Mouse (Mus musculus): Measurements from ENCODE around the gene Amn. TPM values are rescaled to one million over a fixed set of nuclear protein-coding genes. Genes with fewer than 3 reads are reported as not detected.
A peak's percentile ranks its signal among the peaks of the same experiment; 100 is the strongest.

Gene Amn
- polyA plus RNA-seq, 1 experiment: not detected

DNA sequence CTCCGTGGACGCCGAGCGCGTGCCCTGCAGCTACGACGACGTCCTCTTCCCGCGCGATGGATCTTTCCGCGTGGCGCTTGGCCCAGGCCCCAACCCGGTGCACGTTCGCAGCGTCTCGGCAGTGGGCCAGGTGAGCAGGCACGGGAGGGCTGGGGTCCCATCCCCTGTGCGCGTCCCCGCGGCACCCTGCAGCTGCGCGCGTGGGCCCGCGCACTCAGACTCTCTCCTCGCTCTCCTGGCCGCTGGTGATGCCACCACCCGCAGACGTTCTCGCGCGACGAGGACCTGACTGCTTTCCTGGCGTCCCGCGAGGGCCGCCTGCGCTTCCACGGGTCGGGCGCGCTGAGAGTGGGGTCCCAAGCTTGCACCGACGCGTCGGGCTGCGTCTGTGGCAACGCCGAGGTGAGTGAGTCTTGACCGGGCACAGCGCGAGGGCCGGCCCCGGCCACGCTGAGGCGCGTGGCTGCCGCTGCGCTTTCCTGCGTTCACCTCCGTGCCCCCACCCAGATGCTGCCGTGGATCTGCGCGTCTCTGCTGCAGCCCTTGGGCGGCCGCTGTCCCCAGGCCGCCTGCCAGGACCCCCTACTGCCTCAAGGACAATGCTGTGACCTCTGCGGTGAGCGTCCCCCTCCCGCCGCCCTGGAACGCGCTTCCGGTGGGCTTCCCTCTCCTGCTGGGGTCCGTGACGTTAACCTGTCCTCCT lies 3.7 kb downstream of the Amn start:
- TF ChIP-seq POLR2A (IDR thresholded peaks at IDR 0.05; ENCODE audit: insufficient read depth, low read depth, low read length) (no peak), CTCF (IDR thresholded peaks at IDR 0.05; ENCODE audit: insufficient read depth, low read depth, low read length) (no peak)
- WGBS: 2% methylated on average over 80 of the region's 80 CpGs
- Histone ChIP-seq H3K4me3 (ENCODE audit: insufficient read depth, low read depth, low read length) (peak overlapping the region; percentile 38), H3K4me1 (ENCODE audit: control insufficient read depth, insufficient read depth, low read length) (peaks cover 19% of the 10 kb centered on the region), H3K27ac (ENCODE audit: insufficient read depth, low read depth, low read length) (no peak overlapping the region)

DNA sequence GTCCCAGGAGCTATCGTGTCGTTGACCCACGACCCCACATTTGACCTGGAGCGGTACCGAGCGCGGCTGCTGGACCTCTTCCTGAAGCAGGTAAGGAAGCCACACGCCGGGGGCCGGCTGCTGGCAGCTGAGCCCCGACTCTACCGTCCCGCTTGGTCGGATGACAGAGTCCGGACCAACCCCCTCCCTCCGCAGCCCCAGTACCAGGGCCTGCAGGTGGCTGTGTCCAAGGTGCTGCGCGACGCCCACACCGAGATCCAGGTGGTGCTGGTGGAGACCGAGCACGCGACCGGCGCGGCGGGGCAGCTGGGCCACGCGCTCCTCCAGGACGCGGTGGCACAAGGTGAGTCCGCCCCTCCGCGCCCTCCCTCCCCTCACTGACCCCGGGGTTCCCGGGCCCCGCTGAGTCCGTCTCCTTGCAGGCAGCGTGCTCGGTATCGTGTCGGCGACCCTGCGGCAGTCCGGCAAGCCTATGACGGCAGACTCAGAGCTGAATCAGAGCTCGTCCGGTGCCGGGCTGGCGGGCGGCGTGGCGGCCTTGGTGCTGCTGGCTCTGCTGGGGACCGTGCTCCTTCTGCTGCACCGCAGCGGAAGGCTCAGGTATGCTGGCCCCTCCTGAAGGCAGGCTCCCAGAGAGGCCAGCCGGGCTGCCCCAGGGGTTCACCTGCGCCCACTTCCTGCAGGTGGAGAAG lies 4.4 kb downstream of the Amn start:
- peaks cover 19% of the 10 kb centered on the region for H3K4me1 ChIP-seq (ENCODE audit: control insufficient read depth, insufficient read depth, low read length)
- no peak overlapping the region for H3K27ac ChIP-seq (ENCODE audit: insufficient read depth, low read depth, low read length)
- 7% methylated on average over 57 of the region's 58 CpGs for WGBS
- H3K4me3 ChIP-seq (ENCODE audit: insufficient read depth, low read depth, low read length): peak overlapping the region; percentile 38
- TF ChIP-seq POLR2A (IDR thresholded peaks at IDR 0.05; ENCODE audit: insufficient read depth, low read depth, low read length) (no peak), CTCF (IDR thresholded peaks at IDR 0.05; ENCODE audit: insufficient read depth, low read depth, low read length) (no peak)

DNA sequence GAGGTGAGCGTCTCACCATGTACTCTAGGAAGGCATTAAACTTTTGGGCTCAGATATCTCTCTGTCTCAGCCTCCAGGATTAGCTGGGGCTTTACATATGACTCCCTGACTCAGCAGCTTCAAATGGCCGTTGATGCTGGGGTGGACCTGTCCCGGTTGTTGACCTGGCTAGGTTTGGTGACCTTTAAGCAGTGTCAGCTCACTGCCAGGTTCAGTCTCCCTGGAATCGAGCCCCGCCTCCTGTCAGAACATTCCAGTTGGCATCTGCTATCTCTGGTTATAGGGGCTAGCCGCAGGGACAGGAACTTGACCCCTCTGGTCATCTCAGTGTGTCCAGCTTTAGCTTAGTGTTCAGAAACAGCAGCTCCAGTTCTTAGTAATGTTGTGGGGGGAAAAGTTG lies 5.5 kb downstream of the Amn start:
- peaks cover 19% of the 10 kb centered on the region for H3K4me1 ChIP-seq (ENCODE audit: control insufficient read depth, insufficient read depth, low read length)
- TF ChIP-seq CTCF (IDR thresholded peaks at IDR 0.05; ENCODE audit: insufficient read depth, low read depth, low read length) (no peak), POLR2A (IDR thresholded peaks at IDR 0.05; ENCODE audit: insufficient read depth, low read depth, low read length) (no peak)
- 75% methylated on average over 6 of the region's 6 CpGs for WGBS
- H3K4me3 ChIP-seq (ENCODE audit: insufficient read depth, low read depth, low read length): no peak overlapping the region
- no peak overlapping the region for H3K27ac ChIP-seq (ENCODE audit: insufficient read depth, low read depth, low read length)

DNA sequence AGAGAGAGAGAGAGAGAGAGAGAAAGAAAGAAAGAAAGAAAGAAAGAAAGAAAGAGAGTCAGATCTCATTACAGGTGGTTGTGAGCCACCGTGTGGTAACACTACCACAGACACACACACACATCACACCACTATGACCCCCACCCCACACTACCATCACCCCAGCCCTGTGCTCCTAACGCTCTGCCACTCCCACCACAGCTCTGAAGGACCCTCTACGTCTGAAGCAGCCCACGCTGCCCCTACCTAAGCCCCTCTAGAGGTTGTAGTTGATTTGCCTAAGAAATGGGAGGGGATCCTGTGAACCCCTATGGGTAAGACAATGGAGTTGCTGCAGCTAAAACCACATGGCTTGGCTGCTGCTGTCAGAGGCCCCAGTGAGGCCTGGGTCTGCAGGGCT lies 12.7 kb downstream of the Amn start:
- TF ChIP-seq POLR2A (IDR thresholded peaks at IDR 0.05; ENCODE audit: insufficient read depth, low read depth, low read length): no peak
- TF ChIP-seq CTCF (IDR thresholded peaks at IDR 0.05; ENCODE audit: insufficient read depth, low read depth, low read length): no peak
- 86% methylated on average over 4 of the region's 4 CpGs for WGBS
- H3K4me3 ChIP-seq (ENCODE audit: insufficient read depth, low read depth, low read length): no peak overlapping the region
- no peak overlapping the region for H3K27ac ChIP-seq (ENCODE audit: insufficient read depth, low read depth, low read length)
- peaks cover 11% of the 10 kb centered on the region; the same call in 1 of the 2 replicates for H3K4me1 ChIP-seq (ENCODE audit: control insufficient read depth, insufficient read depth, low read length)

GRCm38 (mm10) chr12:111284532-111284931 lies 13.6 kb downstream of the Amn start:
- WGBS: 51% methylated on average over 10 of the region's 10 CpGs
- Histone ChIP-seq H3K4me1 (ENCODE audit: control insufficient read depth, insufficient read depth, low read length) (peaks cover 11% of the 10 kb centered on the region; the same call in 1 of the 2 replicates), H3K4me3 (ENCODE audit: insufficient read depth, low read depth, low read length) (no peak overlapping the region), H3K27ac (ENCODE audit: insufficient read depth, low read depth, low read length) (no peak overlapping the region)
- no peak for TF ChIP-seq POLR2A (IDR thresholded peaks at IDR 0.05; ENCODE audit: insufficient read depth, low read depth, low read length)

DNA sequence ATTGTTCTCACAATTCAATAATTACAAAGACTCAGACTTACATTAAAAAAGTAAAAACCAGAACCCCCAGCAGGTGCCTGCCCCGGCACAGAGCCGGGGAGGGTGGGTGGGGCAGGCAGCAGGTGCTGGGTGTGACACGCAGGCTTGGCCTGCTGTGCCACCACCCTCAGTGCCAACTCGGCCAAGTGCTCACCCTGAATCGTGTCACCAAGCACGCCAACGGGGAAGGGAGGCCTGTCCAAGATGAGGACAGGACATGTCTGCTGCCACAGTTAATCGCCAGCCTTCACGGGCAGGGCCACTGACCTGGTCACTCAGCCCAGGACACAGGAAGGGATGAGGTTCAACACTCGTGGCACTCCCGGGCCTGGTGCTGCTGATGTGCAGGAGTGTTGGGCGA lies 22.1 kb downstream of the Amn start:
- WGBS: 90% methylated on average over 12 of the region's 12 CpGs
- H3K4me1 ChIP-seq (ENCODE audit: control insufficient read depth, insufficient read depth, low read length): no peaks in the 10 kb centered on the region
- TF ChIP-seq POLR2A (IDR thresholded peaks at IDR 0.05; ENCODE audit: insufficient read depth, low read depth, low read length) (no peak), CTCF (IDR thresholded peaks at IDR 0.05; ENCODE audit: insufficient read depth, low read depth, low read length) (no peak)
- H3K4me3 ChIP-seq (ENCODE audit: insufficient read depth, low read depth, low read length): no peak overlapping the region
- H3K27ac ChIP-seq (ENCODE audit: insufficient read depth, low read depth, low read length): no peak overlapping the region

- 93% methylated on average over 27 of the region's 27 CpGs for WGBS
- H3K4me1 ChIP-seq (ENCODE audit: control insufficient read depth, insufficient read depth, low read length): no peaks in the 10 kb centered on the region
- no peak overlapping the region for H3K27ac ChIP-seq (ENCODE audit: insufficient read depth, low read depth, low read length)
- no peak for TF ChIP-seq CTCF (IDR thresholded peaks at IDR 0.05; ENCODE audit: insufficient read depth, low read depth, low read length)
- TF ChIP-seq POLR2A (IDR thresholded peaks at IDR 0.05; ENCODE audit: insufficient read depth, low read depth, low read length): no peak
- H3K4me3 ChIP-seq (ENCODE audit: insufficient read depth, low read depth, low read length): no peak overlapping the region
Observed at GRCm38 (mm10) chr12:111301322-111302017, 30.6 kb downstream of the Amn start.

GRCm38 (mm10) chr12:111302018-111302345 lies 31.1 kb downstream of the Amn start:
- H3K4me3 ChIP-seq (ENCODE audit: insufficient read depth, low read depth, low read length): no peak overlapping the region
- H3K4me1 ChIP-seq (ENCODE audit: control insufficient read depth, insufficient read depth, low read length): no peaks in the 10 kb centered on the region
- TF ChIP-seq CTCF (IDR thresholded peaks at IDR 0.05; ENCODE audit: insufficient read depth, low read depth, low read length) (no peak), POLR2A (IDR thresholded peaks at IDR 0.05; ENCODE audit: insufficient read depth, low read depth, low read length) (no peak)
- WGBS: 96% methylated on average over 14 of the region's 14 CpGs
- no peak overlapping the region for H3K27ac ChIP-seq (ENCODE audit: insufficient read depth, low read depth, low read length)

- 89% methylated on average over 8 of the region's 8 CpGs for WGBS
- H3K27ac ChIP-seq (ENCODE audit: insufficient read depth, low read depth, low read length): no peak overlapping the region
- no peaks in the 10 kb centered on the region for H3K4me1 ChIP-seq (ENCODE audit: control insufficient read depth, insufficient read depth, low read length)
- no peak overlapping the region for H3K4me3 ChIP-seq (ENCODE audit: insufficient read depth, low read depth, low read length)
- TF ChIP-seq CTCF (IDR thresholded peaks at IDR 0.05; ENCODE audit: insufficient read depth, low read depth, low read length) (no peak), POLR2A (IDR thresholded peaks at IDR 0.05; ENCODE audit: insufficient read depth, low read depth, low read length) (no peak)
Observed at GRCm38 (mm10) chr12:111303702-111304337, 32.9 kb downstream of the Amn start.

Measured in olfactory bulb, adult 2 months (tissue).